Mouse (Mus musculus) ES-E14 (cell line): ENCODE results near the gene Heatr9. TPM values are rescaled to one million over a fixed set of nuclear protein-coding genes. Genes with fewer than 3 reads are reported as not detected.

ENCODE experiments used
- DNase-seq: peaks from one replicate; pipeline ENCODE4 v3.0.0-alpha.2; 2013; ENCODE audit warnings: low read depth, low spot score
- H3K27ac ChIP-seq: 2 replicates; pipeline ENCODE4 v1.5.1; 2012; ENCODE audit warnings: low read depth, mild to moderate bottlenecking, low read length, moderate library complexity, mixed read lengths; ENCODE audit not compliant: poor library complexity, insufficient read depth, severe bottlenecking
- H3K36me3 ChIP-seq: 2 replicates; pipeline ENCODE4 v1.6.1; 2012; ENCODE audit warnings: mild to moderate bottlenecking, low read length, moderate library complexity, mixed read lengths; ENCODE audit not compliant: control insufficient read depth, poor library complexity, insufficient read depth, severe bottlenecking
- H3K4me1 ChIP-seq, 2 experiments: fragments of 150-350 bp in 1 of 2; sonication (generic) in 1 of 2; 2 replicates each; pipeline ENCODE4 v1.6.1; 2012; ENCODE audit warnings: low read length in 2 of 2, mild to moderate bottlenecking in 1 of 2, mixed read lengths in 1 of 2; ENCODE audit not compliant: control insufficient read depth in 2 of 2, insufficient read depth in 2 of 2, poor library complexity in 1 of 2
- H3K4me3 ChIP-seq, 2 experiments: fragments of 150-350 bp in 1 of 2; sonication (generic) in 1 of 2; 2 replicates each; pipeline ENCODE4 v1.5.1; 2012; ENCODE audit warnings: low read length in 2 of 2, low read depth in 1 of 2, mild to moderate bottlenecking in 1 of 2, mixed read lengths in 1 of 2; ENCODE audit not compliant: insufficient read depth in 1 of 2, poor library complexity in 1 of 2, severe bottlenecking in 1 of 2
- H3K9ac ChIP-seq: 2 replicates; pipeline ENCODE4 v1.6.1; 2012; ENCODE audit warnings: low read depth, mild to moderate bottlenecking, low read length, mixed read lengths; ENCODE audit not compliant: poor library complexity, insufficient read depth, severe bottlenecking
- H3K9me3 ChIP-seq: fragments of 150-350 bp; sonication (generic); 2 replicates; pipeline ENCODE4 v1.6.1; 2012; ENCODE audit warnings: low read depth, mild to moderate bottlenecking, low read length; ENCODE audit not compliant: control insufficient read depth, insufficient read depth
- CHD2 ChIP-seq: IDR thresholded peaks from 2 replicates; pipeline ENCODE4 v1.6.1; 2014; ENCODE audit warnings: mild to moderate bottlenecking, low read depth, low read length, inconsistent platforms
- HCFC1 ChIP-seq: IDR thresholded peaks from 2 replicates; pipeline ENCODE4 v1.6.1; 2012; ENCODE audit warnings: low read length, inconsistent platforms, borderline replicate concordance; ENCODE audit not compliant: insufficient read depth
- MAFK ChIP-seq: IDR thresholded peaks from 2 replicates; pipeline ENCODE4 v1.6.1; 2014; ENCODE audit warnings: mild to moderate bottlenecking, low read depth, low read length, inconsistent platforms; ENCODE audit not compliant: insufficient read depth
- ZC3H11A ChIP-seq: IDR thresholded peaks from 2 replicates; pipeline ENCODE4 v1.6.1; 2012; ENCODE audit warnings: low read depth, mild to moderate bottlenecking, inconsistent platforms, low read length, borderline replicate concordance
- ZNF384 ChIP-seq: IDR thresholded peaks from 2 replicates; pipeline ENCODE4 v1.6.1; 2012; ENCODE audit warnings: low read depth, low read length, inconsistent platforms
- in situ Hi-C, 2 experiments: fragments of 600-800 bp; cut with MboI; formaldehyde crosslinking; loops; one replicate each; pipeline ENCODE4 v1.15.1; 2025; ENCODE audit warnings: low sequenced_read_pairs in 2 of 2, inconsistent platforms in 1 of 2; ENCODE audit not compliant: unreplicated experiment in 2 of 2
- total RNA-seq: library from RNA; depleted of rRNA; stranded (reverse); fragments of 300-350 nt; gene quantifications from 2 replicates; pipeline ENCODE4 v1.2.3, GENCODE M21; 2012

The Heatr9 gene
- total RNA-seq, 1 experiment = not detected

GRCm38 (mm10) chr11:83529024-83529423, 7.0 kb upstream of the Heatr9 start:
- Histone ChIP-seq H3K9me3 (no peaks in the 10 kb centered on the region), H3K27ac (no peak overlapping the region), H3K36me3 (no peaks in the 10 kb centered on the region), H3K9ac (no peak overlapping the region), H3K4me3 (no peak overlapping the region), H3K4me1 (no peaks in the 10 kb centered on the region)
- no peak for DNase-seq
- in situ Hi-C loops = no loop called here
- TF ChIP-seq MAFK = no peak

GRCm38 (mm10) chr11:83518371-83518770, 3.6 kb downstream of the Heatr9 start:
- peaks cover 0 to 7% of the 10 kb centered on the region in 2 experiments; a peak in 1 of 4 replicates for H3K4me1 ChIP-seq
- in situ Hi-C loops = no loop called here
- TF ChIP-seq ZNF384 (no peak), HCFC1 (no peak), MAFK (no peak), CHD2 (0 out of 2 replicates have a peak, but pooled peaks have one; percentile 37), ZC3H11A (no peak)
- H3K36me3 ChIP-seq = no peaks in the 10 kb centered on the region
- no peak for DNase-seq
- no peaks in the 10 kb centered on the region for H3K9me3 ChIP-seq
- no peak overlapping the region for H3K9ac ChIP-seq
- H3K4me3 ChIP-seq = no peak overlapping the region
- no peak overlapping the region for H3K27ac ChIP-seq

- H3K4me1 ChIP-seq = peaks cover 0 to 7% of the 10 kb centered on the region in 2 experiments; a peak in 1 of 4 replicates
- in situ Hi-C loops = no loop called here
Observed at GRCm38 (mm10) chr11:83517153-83517552, 4.8 kb downstream of the Heatr9 start.

GRCm38 (mm10) chr11:83509521-83509920, 12.5 kb downstream of the Heatr9 start:
- peaks cover 4% of the 10 kb centered on the region for H3K36me3 ChIP-seq

More at GRCm38 (mm10) chr11:83517153-83517552, 4.8 kb downstream of the Heatr9 start:
- Histone ChIP-seq H3K27ac (no peak overlapping the region), H3K9ac (no peak overlapping the region), H3K4me3 (no peak overlapping the region), H3K36me3 (no peaks in the 10 kb centered on the region), H3K9me3 (no peaks in the 10 kb centered on the region)
- DNase-seq = no peak
- TF ChIP-seq HCFC1 = no peak
- no peak for TF ChIP-seq CHD2
- TF ChIP-seq ZC3H11A = no peak
- no peak for TF ChIP-seq ZNF384
- TF ChIP-seq MAFK = no peak

GRCm38 (mm10) chr11:83504308-83504707, 17.7 kb downstream of the Heatr9 start:
- no peak for TF ChIP-seq ZNF384
- TF ChIP-seq MAFK = no peak
- no peak for TF ChIP-seq ZC3H11A
- no peak for TF ChIP-seq HCFC1
- no peak for TF ChIP-seq CHD2
- H3K27ac ChIP-seq = no peak overlapping the region
- H3K9ac ChIP-seq = no peak overlapping the region
- in situ Hi-C loops = no loop called here
- no peaks in the 10 kb centered on the region for H3K4me1 ChIP-seq
- H3K36me3 ChIP-seq = peaks cover 15% of the 10 kb centered on the region
- no peak overlapping the region for H3K4me3 ChIP-seq
- DNase-seq = no peak
- no peaks in the 10 kb centered on the region for H3K9me3 ChIP-seq

More at GRCm38 (mm10) chr11:83509521-83509920, 12.5 kb downstream of the Heatr9 start:
- no peaks in the 10 kb centered on the region for H3K9me3 ChIP-seq
- H3K4me3 ChIP-seq = no peak overlapping the region
- no peak overlapping the region for H3K9ac ChIP-seq
- no peaks in the 10 kb centered on the region for H3K4me1 ChIP-seq
- DNase-seq = no peak
- TF ChIP-seq MAFK = no peak
- no peak for TF ChIP-seq HCFC1
- TF ChIP-seq CHD2 = no peak
- TF ChIP-seq ZC3H11A = no peak
- no peak for TF ChIP-seq ZNF384
- in situ Hi-C loops = no loop called here
- no peak overlapping the region for H3K27ac ChIP-seq
